Mouse (Mus musculus): ENCODE results near the gene Drap1. TPM values are rescaled to one million over a fixed set of nuclear protein-coding genes. Genes with fewer than 3 reads are reported as not detected.
A peak's percentile ranks its signal among the peaks of the same experiment; 100 is the strongest.

Drap1 gene
- polyA plus RNA-seq, 1 experiment: 138 TPM

GRCm38 (mm10) chr19:5392892-5393291 lies 31.9 kb downstream of the Drap1 start:
- H3K27me3 ChIP-seq (ENCODE audit: control insufficient read depth, insufficient read depth, low read length, poor library complexity, severe bottlenecking): no peaks in the 10 kb centered on the region
- no peak overlapping the region for H3K4me3 ChIP-seq (ENCODE audit: low read depth, low read length)
- TF ChIP-seq POLR2A (IDR thresholded peaks at IDR 0.05; ENCODE audit: insufficient read depth, low read length) (no peak), EP300 (IDR thresholded peaks at IDR 0.05; ENCODE audit: insufficient read depth, low read depth, low read length) (no peak), CTCF (IDR thresholded peaks at IDR 0.05; ENCODE audit: low read depth, low read length) (no peak)
- H3K4me1 ChIP-seq (ENCODE audit: control insufficient read depth, insufficient read depth, low read length): no peaks in the 10 kb centered on the region
- no peaks in the 10 kb centered on the region for H3K36me3 ChIP-seq (ENCODE audit: control insufficient read depth, insufficient read depth, low read length, poor library complexity, severe bottlenecking)
- H3K9ac ChIP-seq (ENCODE audit: low read depth, poor library complexity, severe bottlenecking): no peak overlapping the region
- no peaks in the 10 kb centered on the region for H3K9me3 ChIP-seq (replicated peaks; ENCODE audit: control insufficient read depth, insufficient read depth, low read length, poor library complexity, severe bottlenecking)
- H3K27ac ChIP-seq (ENCODE audit: insufficient read depth, low read length): no peak overlapping the region

- H3K9me3 ChIP-seq (replicated peaks; ENCODE audit: control insufficient read depth, insufficient read depth, low read length, poor library complexity, severe bottlenecking): no peaks in the 10 kb centered on the region
- H3K4me1 ChIP-seq (ENCODE audit: control insufficient read depth, insufficient read depth, low read length): no peaks in the 10 kb centered on the region
- H3K4me3 ChIP-seq (ENCODE audit: low read depth, low read length): no peak overlapping the region
- no peak for TF ChIP-seq CTCF (IDR thresholded peaks at IDR 0.05; ENCODE audit: low read depth, low read length)
- H3K9ac ChIP-seq (ENCODE audit: low read depth, poor library complexity, severe bottlenecking): peak overlapping the region; percentile 78
- H3K27ac ChIP-seq (ENCODE audit: insufficient read depth, low read length): no peak overlapping the region
- H3K27me3 ChIP-seq (ENCODE audit: control insufficient read depth, insufficient read depth, low read length, poor library complexity, severe bottlenecking): no peaks in the 10 kb centered on the region
- H3K36me3 ChIP-seq (ENCODE audit: control insufficient read depth, insufficient read depth, low read length, poor library complexity, severe bottlenecking): no peaks in the 10 kb centered on the region
These were observed 34.4 kb downstream of the Drap1 start for GRCm38 (mm10) chr19:5390416-5390815.

- Histone ChIP-seq H3K9ac (ENCODE audit: low read depth, poor library complexity, severe bottlenecking) (peak overlapping the region; percentile 78), H3K27me3 (ENCODE audit: control insufficient read depth, insufficient read depth, low read length, poor library complexity, severe bottlenecking) (no peaks in the 10 kb centered on the region), H3K36me3 (ENCODE audit: control insufficient read depth, insufficient read depth, low read length, poor library complexity, severe bottlenecking) (peaks cover 3% of the 10 kb centered on the region), H3K27ac (ENCODE audit: insufficient read depth, low read length) (peak overlapping the region; percentile 54; the same call in 1 of the 2 replicates), H3K4me3 (ENCODE audit: low read depth, low read length) (peak overlapping the region; percentile 99), H3K4me1 (ENCODE audit: control insufficient read depth, insufficient read depth, low read length) (no peaks in the 10 kb centered on the region), H3K9me3 (replicated peaks; ENCODE audit: control insufficient read depth, insufficient read depth, low read length, poor library complexity, severe bottlenecking) (no peaks in the 10 kb centered on the region)
- TF ChIP-seq POLR2A (IDR thresholded peaks at IDR 0.05; ENCODE audit: insufficient read depth, low read length) (no peak), EP300 (IDR thresholded peaks at IDR 0.05; ENCODE audit: insufficient read depth, low read depth, low read length) (no peak), CTCF (IDR thresholded peaks at IDR 0.05; ENCODE audit: low read depth, low read length) (no peak)
These were observed 35.1 kb downstream of the Drap1 start for GRCm38 (mm10) chr19:5389647-5390046.

GRCm38 (mm10) chr19:5388588-5389242 lies 36.1 kb downstream of the Drap1 start, which contains the start of gene Sart1:
Gene Sart1 (minus strand): TSS chr19:5388703.
- H3K4me1 ChIP-seq (ENCODE audit: control insufficient read depth, insufficient read depth, low read length): no peaks in the 10 kb centered on the region
- H3K9me3 ChIP-seq (replicated peaks; ENCODE audit: control insufficient read depth, insufficient read depth, low read length, poor library complexity, severe bottlenecking): no peaks in the 10 kb centered on the region
- H3K4me3 ChIP-seq (ENCODE audit: low read depth, low read length): peak within 1 kb of the TSS; percentile 99
- H3K27ac ChIP-seq (ENCODE audit: insufficient read depth, low read length): peak within 1 kb of the TSS; percentile 67
- peak within 1 kb of the TSS; percentile 78 for H3K9ac ChIP-seq (ENCODE audit: low read depth, poor library complexity, severe bottlenecking)
- H3K36me3 ChIP-seq (ENCODE audit: control insufficient read depth, insufficient read depth, low read length, poor library complexity, severe bottlenecking): peaks cover 12% of the 10 kb centered on the region
- TF ChIP-seq POLR2A (IDR thresholded peaks at IDR 0.05; ENCODE audit: insufficient read depth, low read length): peak; percentile 87
- no peak for TF ChIP-seq CTCF (IDR thresholded peaks at IDR 0.05; ENCODE audit: low read depth, low read length)
- no peaks in the 10 kb centered on the region for H3K27me3 ChIP-seq (ENCODE audit: control insufficient read depth, insufficient read depth, low read length, poor library complexity, severe bottlenecking)

- Histone ChIP-seq H3K4me1 (ENCODE audit: control insufficient read depth, insufficient read depth, low read length) (no peaks in the 10 kb centered on the region), H3K9me3 (replicated peaks; ENCODE audit: control insufficient read depth, insufficient read depth, low read length, poor library complexity, severe bottlenecking) (no peaks in the 10 kb centered on the region), H3K4me3 (ENCODE audit: low read depth, low read length) (peak overlapping the region; percentile 92), H3K36me3 (ENCODE audit: control insufficient read depth, insufficient read depth, low read length, poor library complexity, severe bottlenecking) (peaks cover 16% of the 10 kb centered on the region), H3K27me3 (ENCODE audit: control insufficient read depth, insufficient read depth, low read length, poor library complexity, severe bottlenecking) (no peaks in the 10 kb centered on the region), H3K9ac (ENCODE audit: low read depth, poor library complexity, severe bottlenecking) (peak overlapping the region; percentile 78), H3K27ac (ENCODE audit: insufficient read depth, low read length) (no peak overlapping the region)
- TF ChIP-seq CTCF (IDR thresholded peaks at IDR 0.05; ENCODE audit: low read depth, low read length) (no peak), EP300 (IDR thresholded peaks at IDR 0.05; ENCODE audit: insufficient read depth, low read depth, low read length) (no peak), POLR2A (IDR thresholded peaks at IDR 0.05; ENCODE audit: insufficient read depth, low read length) (no peak)
These were observed 36.8 kb downstream of the Drap1 start for GRCm38 (mm10) chr19:5388011-5388441.

- TF ChIP-seq EP300 (IDR thresholded peaks at IDR 0.05; ENCODE audit: insufficient read depth, low read depth, low read length): no peak
- TF ChIP-seq POLR2A (IDR thresholded peaks at IDR 0.05; ENCODE audit: insufficient read depth, low read length): no peak
- TF ChIP-seq CTCF (IDR thresholded peaks at IDR 0.05; ENCODE audit: low read depth, low read length): no peak
- H3K9me3 ChIP-seq (replicated peaks; ENCODE audit: control insufficient read depth, insufficient read depth, low read length, poor library complexity, severe bottlenecking): no peaks in the 10 kb centered on the region
- H3K27me3 ChIP-seq (ENCODE audit: control insufficient read depth, insufficient read depth, low read length, poor library complexity, severe bottlenecking): no peaks in the 10 kb centered on the region
- H3K36me3 ChIP-seq (ENCODE audit: control insufficient read depth, insufficient read depth, low read length, poor library complexity, severe bottlenecking): peaks cover 37% of the 10 kb centered on the region
- H3K9ac ChIP-seq (ENCODE audit: low read depth, poor library complexity, severe bottlenecking): no peak overlapping the region
- H3K4me3 ChIP-seq (ENCODE audit: low read depth, low read length): no peak overlapping the region
- H3K4me1 ChIP-seq (ENCODE audit: control insufficient read depth, insufficient read depth, low read length): no peaks in the 10 kb centered on the region
- H3K27ac ChIP-seq (ENCODE audit: insufficient read depth, low read length): no peak overlapping the region
These were observed 40.1 kb downstream of the Drap1 start for GRCm38 (mm10) chr19:5384715-5385114.
